Mouse (Mus musculus) midbrain, postnatal 0 days (tissue): Measurements from ENCODE around the gene 4931406P16Rik. TPM values are rescaled to one million over a fixed set of nuclear protein-coding genes. Genes with fewer than 3 reads are reported as not detected.
A peak's percentile ranks its signal among the peaks of the same experiment; 100 is the strongest.

ENCODE experiments used
- ATAC-seq: fragments of 200-750 bp; cut with Nextera tagmentation; 2 replicates; pipeline ENCODE4 v1.8.0; 2017; ENCODE audit warnings: moderate number of reproducible peaks, mild to moderate bottlenecking, moderate TSS enrichment, moderate library complexity; ENCODE audit not compliant: low FRiP score
- DNase-seq: peaks from one replicate; pipeline ENCODE4 v3.0.0-alpha.2; 2015; ENCODE audit warnings: low spot score
- H3K27ac ChIP-seq: fragments of 300-500 bp; sonication (generic); 2 replicates; pipeline ENCODE4 v1.5.1; 2014; ENCODE audit warnings: low read depth, mild to moderate bottlenecking, low read length, mixed read lengths
- H3K27me3 ChIP-seq: fragments of 300-500 bp; sonication (generic); 2 replicates; pipeline ENCODE4 v1.6.1; 2014; ENCODE audit warnings: low read length, control low read depth, mixed read lengths; ENCODE audit not compliant: insufficient read depth
- H3K36me3 ChIP-seq: fragments of 300-500 bp; sonication (generic); 2 replicates; pipeline ENCODE4 v1.6.1; 2014; ENCODE audit warnings: low read length, control low read depth, mixed read lengths; ENCODE audit not compliant: insufficient read depth
- H3K4me1 ChIP-seq: fragments of 300-500 bp; sonication (generic); 2 replicates; pipeline ENCODE4 v1.6.1; 2014; ENCODE audit warnings: mild to moderate bottlenecking, control low read depth, antibody characterized with exemption, low read length, mixed read lengths; ENCODE audit not compliant: insufficient read depth
- H3K4me2 ChIP-seq: fragments of 300-500 bp; sonication (generic); 2 replicates; pipeline ENCODE4 v1.6.1; 2014; ENCODE audit warnings: low read depth, mild to moderate bottlenecking, low read length, mixed read lengths; ENCODE audit not compliant: poor library complexity, severe bottlenecking
- H3K4me3 ChIP-seq: fragments of 300-500 bp; sonication (generic); 2 replicates; pipeline ENCODE4 v1.5.1; 2014; ENCODE audit warnings: low read depth, mild to moderate bottlenecking, low read length, moderate library complexity
- H3K9ac ChIP-seq: fragments of 300-500 bp; sonication (generic); replicated peaks from 2 replicates; pipeline ENCODE4 v1.6.1; 2014; ENCODE audit warnings: mild to moderate bottlenecking, low read length, moderate library complexity, mixed read lengths; ENCODE audit not compliant: poor library complexity, severe bottlenecking
- H3K9me3 ChIP-seq: fragments of 300-500 bp; sonication (generic); 2 replicates; pipeline ENCODE4 v1.6.1; 2016; ENCODE audit warnings: low read length, control low read depth
- CTCF ChIP-seq: IDR thresholded peaks from 2 replicates; pipeline ENCODE4 v1.5.1; 2016; ENCODE audit warnings: antibody characterized with exemption, mild to moderate bottlenecking
- WGBS: fragments of 180-500 bp; shearing (Covaris S2); extraction: QIAGEN DNeasy Blood & Tissue Kit; methylation state at CpG from one replicate; pipeline ENCODE4 v1.1.7; 2014; 5-methylcytosine and 5-hydroxymethylcytosine counted together
- polyA plus RNA-seq: library from polyadenylated mRNA; unstranded; fragments of >200 nt; fragmentation: Nextera tagmentation; extraction: Ambion mirVana; gene quantifications from 2 replicates; pipeline ENCODE4 v1.2.1, GENCODE M21; 2015
- total RNA-seq: library from RNA; depleted of rRNA; stranded (reverse); fragments of >200 nt; gene quantifications from 2 replicates; pipeline ENCODE4 v1.2.3, GENCODE M21; 2014

Gene 4931406P16Rik
- total and polyA plus RNA-seq, 2 experiments from 2014 or later = 33.6 to 78.3 TPM

DNA sequence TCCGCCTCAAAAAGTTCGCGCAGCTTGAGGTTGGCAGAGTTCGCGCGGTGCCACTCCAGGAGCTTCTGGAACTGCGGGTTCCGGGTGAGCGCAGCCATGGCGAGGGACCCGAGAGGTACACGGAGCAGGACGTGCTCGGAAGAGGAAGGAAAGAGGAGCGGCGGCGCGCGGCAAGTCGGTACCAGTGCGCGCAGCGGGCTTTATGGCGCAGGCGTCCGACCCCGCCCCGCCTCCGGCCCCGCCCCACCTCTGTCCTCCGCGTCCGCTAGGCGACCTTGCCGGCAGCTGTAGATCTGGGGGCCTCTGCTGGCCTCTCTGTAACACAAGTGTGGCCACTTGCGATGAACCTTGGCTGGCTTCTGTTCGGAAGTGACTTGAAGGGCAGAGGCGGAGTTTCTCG, 83.2 kb downstream of the 4931406P16Rik start, which contains the start of gene Gpi1:
TSS of gene Gpi1 (minus strand) at position 221 of the 400 bp plus-strand sequence.
- peak within 1 kb of the TSS; percentile 84 for H3K4me2 ChIP-seq
- no peaks in the 10 kb centered on the region for H3K27me3 ChIP-seq
- WGBS = 0% methylated on average over 37 of the region's 39 CpGs
- peak within 1 kb of the TSS; percentile 70 for H3K9ac ChIP-seq
- peak within 1 kb of the TSS; percentile 72 for H3K4me3 ChIP-seq
- H3K36me3 ChIP-seq = peaks cover 22% of the 10 kb centered on the region
- H3K27ac ChIP-seq = peak within 1 kb of the TSS; percentile 69
- peak; percentile 52 for TF ChIP-seq CTCF
- peak; percentile 36 for ATAC-seq
- H3K9me3 ChIP-seq = no peaks in the 10 kb centered on the region
- peak; percentile 90 for DNase-seq
- H3K4me1 ChIP-seq = peaks cover 9% of the 10 kb centered on the region; the same call in 1 of the 2 replicates

DNA sequence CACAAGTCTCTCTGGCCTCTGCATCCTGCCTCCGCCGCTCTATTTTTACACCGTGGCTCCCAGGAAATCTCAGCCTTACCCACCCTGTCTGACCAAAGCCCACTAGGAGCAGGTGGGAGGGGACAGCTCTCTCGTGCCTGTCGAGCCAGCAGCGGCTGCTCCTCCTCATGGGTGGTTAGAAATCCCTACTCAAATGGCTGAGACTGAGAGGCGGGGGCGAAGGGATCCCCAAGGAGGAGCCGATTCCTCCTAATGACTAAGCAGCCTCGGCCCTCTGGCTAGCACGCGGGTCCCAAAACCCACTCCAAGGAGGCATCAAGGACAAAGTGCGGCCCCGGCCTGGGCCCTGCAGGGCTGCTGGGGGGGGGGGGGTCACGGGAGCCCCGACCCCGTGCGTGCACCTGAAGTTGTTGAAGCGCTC, 83.7 kb downstream of the 4931406P16Rik start:
- peak; percentile 9; the same call in 1 of the 2 replicates for ATAC-seq
- H3K4me1 ChIP-seq = peaks cover 9% of the 10 kb centered on the region; the same call in 1 of the 2 replicates

DNA sequence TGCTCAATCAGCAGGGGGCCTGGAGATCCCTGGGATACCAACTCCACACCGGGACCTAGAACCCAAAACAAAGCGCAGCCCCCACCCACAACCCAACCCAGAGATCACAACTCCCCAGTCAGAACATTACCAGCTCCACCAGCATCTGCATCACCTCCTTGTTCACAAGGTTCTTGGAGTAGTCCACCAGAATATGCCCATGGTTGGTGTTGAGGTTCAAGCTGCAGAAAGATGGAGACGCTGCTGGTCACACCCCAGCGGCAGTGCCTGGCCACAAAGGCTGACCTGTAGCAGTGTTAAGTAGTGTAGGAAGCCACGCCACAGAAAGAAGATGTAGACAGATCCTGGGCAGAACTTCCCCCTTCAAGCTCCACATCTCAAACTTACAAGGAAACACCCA, 84.2 kb downstream of the 4931406P16Rik start:
- peaks cover 9% of the 10 kb centered on the region; the same call in 1 of the 2 replicates for H3K4me1 ChIP-seq
- peak overlapping the region; percentile 70 for H3K9ac ChIP-seq
- no peak for TF ChIP-seq CTCF
- H3K27ac ChIP-seq = no peak overlapping the region; the same call in 1 of the 2 replicates
- H3K9me3 ChIP-seq = no peaks in the 10 kb centered on the region
- no peaks in the 10 kb centered on the region for H3K27me3 ChIP-seq
- H3K4me2 ChIP-seq = peak overlapping the region; percentile 84
- ATAC-seq (no peak), DNase-seq (no peak)
- WGBS = 9% methylated on average over 5 of the region's 5 CpGs
- peak overlapping the region; percentile 72 for H3K4me3 ChIP-seq
- peaks cover 22% of the 10 kb centered on the region for H3K36me3 ChIP-seq

More for the DNA sequence above, 83.7 kb downstream of the 4931406P16Rik start:
- Histone ChIP-seq H3K9ac (peak overlapping the region; percentile 70), H3K27ac (peak overlapping the region; percentile 69), H3K36me3 (peaks cover 22% of the 10 kb centered on the region), H3K4me2 (peak overlapping the region; percentile 84), H3K27me3 (no peaks in the 10 kb centered on the region), H3K4me3 (peak overlapping the region; percentile 72), H3K9me3 (no peaks in the 10 kb centered on the region)
- peak; percentile 69 for DNase-seq
- TF ChIP-seq CTCF = no peak
- WGBS = 0% methylated on average over 16 of the region's 19 CpGs

DNA sequence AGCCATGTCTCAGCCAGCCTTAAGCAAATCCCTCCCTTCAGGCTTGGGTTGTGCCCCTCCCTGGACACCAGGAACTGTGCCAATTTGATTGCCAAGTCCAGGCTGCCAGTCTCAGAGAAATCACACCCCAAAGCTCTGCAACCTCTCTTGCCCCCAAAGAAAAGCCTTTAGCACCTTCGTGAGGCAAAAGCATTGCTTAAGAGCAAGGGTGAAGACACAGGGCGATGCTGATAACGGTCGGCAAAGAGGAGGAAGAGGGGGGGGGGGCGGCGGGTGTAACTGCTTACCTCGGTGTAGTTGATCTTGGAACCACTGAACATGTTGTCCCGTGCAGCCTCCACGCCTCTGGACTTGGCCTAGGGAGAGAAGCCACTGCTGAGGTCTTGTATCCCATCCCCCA, 84.7 kb downstream of the 4931406P16Rik start:
- TF ChIP-seq CTCF = no peak
- H3K27ac ChIP-seq = no peak overlapping the region
- ATAC-seq (no peak), DNase-seq (no peak)
- 0 out of 2 replicates have a peak overlapping the region, but pooled peaks have one; percentile 70 for H3K9ac ChIP-seq
- peaks cover 9% of the 10 kb centered on the region; the same call in 1 of the 2 replicates for H3K4me1 ChIP-seq
- WGBS = 63% methylated on average over 9 of the region's 9 CpGs
- H3K9me3 ChIP-seq = no peaks in the 10 kb centered on the region
- H3K4me2 ChIP-seq = peak overlapping the region; percentile 84
- peaks cover 25% of the 10 kb centered on the region for H3K36me3 ChIP-seq
- no peaks in the 10 kb centered on the region for H3K27me3 ChIP-seq
- H3K4me3 ChIP-seq = peak overlapping the region; percentile 72

DNA sequence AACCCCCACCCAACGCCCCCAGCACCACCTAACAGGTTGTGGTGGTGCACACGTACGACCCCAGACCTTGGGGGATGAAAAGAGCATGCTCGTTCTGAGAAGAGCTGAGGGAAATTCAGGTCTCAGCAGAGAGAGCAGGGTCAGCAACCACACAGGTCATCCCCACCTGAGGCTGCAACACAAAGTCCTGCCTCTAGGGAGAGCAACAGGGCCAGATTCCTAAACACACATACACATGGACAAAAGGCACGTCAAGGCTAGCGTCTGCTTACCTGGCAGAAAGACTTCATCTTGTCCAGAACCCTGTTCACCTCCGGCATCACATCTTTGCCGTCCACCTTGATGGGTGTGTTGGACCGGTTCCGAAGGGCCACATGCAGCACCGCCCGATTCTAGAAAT, 86.5 kb downstream of the 4931406P16Rik start:
- Histone ChIP-seq H3K4me2 (no peak overlapping the region), H3K4me1 (peaks cover 9% of the 10 kb centered on the region; the same call in 1 of the 2 replicates), H3K4me3 (no peak overlapping the region), H3K27ac (no peak overlapping the region), H3K9me3 (no peaks in the 10 kb centered on the region), H3K9ac (no peak overlapping the region), H3K27me3 (no peaks in the 10 kb centered on the region), H3K36me3 (peaks cover 37% of the 10 kb centered on the region)
- 90% methylated on average over 12 of the region's 12 CpGs for WGBS
- TF ChIP-seq CTCF = peak; percentile 15; the same call in 1 of the 2 replicates
- ATAC-seq = no peak
- no peak for DNase-seq

DNA sequence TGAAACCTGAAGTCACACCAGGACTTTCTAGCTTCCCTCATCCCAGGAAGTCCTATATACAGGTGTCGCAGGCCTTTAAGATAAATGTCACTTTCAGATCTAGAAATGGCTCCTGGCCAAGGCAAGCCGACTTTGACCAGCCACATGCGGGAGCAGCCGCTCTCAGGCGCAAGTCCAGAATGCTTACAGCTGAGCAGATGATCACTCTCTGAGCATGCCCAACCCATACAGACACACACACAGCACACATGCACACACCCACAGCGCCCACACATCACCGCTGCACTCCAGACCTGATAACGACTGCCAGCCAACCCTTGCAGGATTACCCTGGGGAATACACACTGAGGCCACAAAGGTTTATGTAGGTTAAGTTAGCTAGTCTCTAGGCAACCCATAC, 87.3 kb downstream of the 4931406P16Rik start:
- H3K36me3 ChIP-seq = peaks cover 45% of the 10 kb centered on the region
- TF ChIP-seq CTCF = no peak

More for the DNA sequence above, 87.3 kb downstream of the 4931406P16Rik start:
- H3K4me1 ChIP-seq = peaks cover 9% of the 10 kb centered on the region; the same call in 1 of the 2 replicates
- no peak overlapping the region for H3K27ac ChIP-seq
- H3K27me3 ChIP-seq = no peaks in the 10 kb centered on the region
- H3K9ac ChIP-seq = no peak overlapping the region
- DNase-seq (no peak), ATAC-seq (no peak)
- H3K4me3 ChIP-seq = no peak overlapping the region
- H3K4me2 ChIP-seq = no peak overlapping the region
- no peaks in the 10 kb centered on the region for H3K9me3 ChIP-seq
- 81% methylated on average over 8 of the region's 8 CpGs for WGBS
